Mouse (Mus musculus): ENCODE measurements around the gene Tbccd1. TPM values are rescaled to one million over a fixed set of nuclear protein-coding genes. Genes with fewer than 3 reads are reported as not detected.

Gene Tbccd1
- total RNA-seq, 4 experiments from 2014 or later = 7.3 to 8.4 (median 7.9) TPM

DNA sequence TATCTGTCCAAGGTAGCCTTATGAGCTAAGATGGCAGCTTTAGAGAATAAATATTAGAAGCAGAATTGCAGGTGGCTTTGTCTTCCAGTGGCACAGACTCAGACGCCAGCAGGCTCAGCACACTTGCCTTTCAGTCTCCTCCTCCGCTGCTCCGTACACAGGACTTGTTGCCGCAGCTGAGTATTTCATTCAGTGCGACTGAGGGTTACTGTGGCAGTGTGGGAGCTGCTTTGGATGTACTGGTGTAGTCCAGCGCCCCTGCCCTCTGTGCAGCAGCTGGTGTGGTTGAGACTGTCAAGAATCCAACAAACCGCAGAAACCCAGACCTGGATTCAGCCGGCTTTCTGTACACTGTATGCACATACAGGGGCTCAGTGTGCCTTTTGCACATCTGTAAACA, 14.9 kb upstream of the Tbccd1 start:
- no peak for DNase-seq (ENCODE audit: low spot score in 2 of 2)

DNA sequence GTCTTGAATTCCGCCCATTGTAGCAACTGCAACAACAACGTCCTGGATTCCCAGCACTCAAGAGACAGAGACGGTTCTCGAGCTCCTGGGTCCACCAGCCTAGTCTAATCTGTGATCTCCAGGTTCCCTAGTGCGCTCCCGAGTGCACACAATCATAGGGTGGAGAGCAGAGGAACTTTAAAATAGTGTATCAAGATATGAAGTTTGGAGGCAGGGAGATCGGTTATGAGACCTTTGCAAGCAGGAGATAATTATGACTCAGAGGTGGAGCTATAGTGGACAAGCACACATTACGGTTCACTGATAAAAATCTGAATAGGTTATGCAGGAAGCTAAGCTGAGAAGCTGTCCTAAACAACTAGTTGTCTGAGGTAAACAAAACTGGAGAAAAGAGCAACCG, 696 bp downstream of the Tbccd1 start:
- DNase-seq (ENCODE audit: low spot score in 2 of 2) = no peak

DNA sequence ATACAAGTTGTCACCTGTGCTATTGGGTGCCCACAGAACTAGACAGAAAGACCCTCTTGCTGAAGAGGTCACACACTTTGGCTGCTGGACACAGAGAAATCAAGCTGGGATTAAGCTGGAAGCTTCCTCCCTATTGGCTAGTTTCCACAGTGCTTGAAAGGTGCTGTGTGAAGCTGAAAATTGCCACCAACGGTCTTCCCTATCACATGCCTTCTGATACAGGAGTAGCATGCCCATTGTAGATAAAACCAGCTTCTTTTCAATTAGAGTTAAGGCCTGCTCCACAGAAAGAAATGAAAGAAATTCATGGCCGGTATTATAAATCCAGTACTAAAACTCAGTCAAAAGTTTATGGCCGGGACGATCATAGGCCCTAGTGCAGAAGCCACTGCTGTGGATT, 4.8 kb downstream of the Tbccd1 start:
- DNase-seq (ENCODE audit: low spot score in 2 of 2) = no peak

DNA sequence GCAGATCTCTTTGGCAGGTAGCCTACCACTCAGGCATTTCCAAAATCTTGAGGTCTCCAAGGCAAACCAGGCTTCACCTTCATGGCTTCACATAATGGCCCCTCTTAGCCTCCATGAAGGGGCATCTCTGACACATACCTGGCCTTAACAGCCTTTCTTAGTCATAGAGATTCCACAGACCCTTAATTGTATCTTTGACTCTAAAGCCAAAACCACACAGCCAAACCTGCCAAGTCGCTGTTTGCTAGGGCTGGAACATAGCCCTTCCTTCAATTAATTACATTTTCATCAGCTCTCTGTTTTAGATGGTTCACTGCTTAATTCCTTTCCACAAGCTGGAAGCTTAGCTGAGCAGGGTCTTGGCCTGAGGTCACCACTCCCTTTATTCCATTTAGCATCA, 9.1 kb downstream of the Tbccd1 start:
- no peak for DNase-seq (ENCODE audit: low spot score in 2 of 2)

DNA sequence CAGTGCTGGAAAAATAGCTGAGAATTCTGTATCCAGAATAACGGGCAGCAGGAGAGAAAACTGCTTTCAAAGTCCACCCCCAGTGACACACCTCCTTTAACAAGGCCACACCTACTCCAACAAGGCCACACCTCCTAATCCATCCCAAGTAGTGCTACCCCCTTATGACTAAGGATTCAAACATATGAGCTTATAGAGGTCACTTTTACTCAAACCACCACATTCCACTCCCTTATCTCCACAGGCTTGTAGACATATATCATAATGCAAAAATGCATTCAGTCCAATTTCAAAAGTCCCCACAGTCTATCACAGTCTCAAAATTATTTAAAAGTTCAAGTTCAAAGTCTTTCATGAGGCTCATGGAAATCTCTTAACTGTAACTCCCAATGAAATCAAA, 9.8 kb downstream of the Tbccd1 start:
- no peak for DNase-seq (ENCODE audit: low spot score in 2 of 2)

DNA sequence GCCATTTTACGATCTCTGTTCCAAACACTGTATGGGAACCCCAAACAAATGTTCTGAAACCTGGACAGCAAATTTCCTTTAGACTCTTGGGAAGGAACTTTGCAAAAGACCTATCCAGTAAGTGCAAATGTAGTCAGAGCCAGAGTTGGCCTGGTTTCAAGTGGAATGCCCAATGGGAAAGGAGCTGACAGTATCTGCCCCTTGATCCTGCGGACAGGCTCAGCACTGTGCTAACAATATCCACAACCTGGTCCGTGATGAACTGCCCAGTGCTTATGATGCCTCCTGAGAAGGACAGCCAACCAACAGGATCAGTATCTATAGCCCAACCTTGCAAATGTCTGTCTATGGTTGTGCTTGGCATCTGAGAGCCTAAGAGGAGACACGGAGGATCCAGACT, 12.0 kb downstream of the Tbccd1 start:
- DNase-seq (ENCODE audit: low spot score in 2 of 2) = no peak

DNA sequence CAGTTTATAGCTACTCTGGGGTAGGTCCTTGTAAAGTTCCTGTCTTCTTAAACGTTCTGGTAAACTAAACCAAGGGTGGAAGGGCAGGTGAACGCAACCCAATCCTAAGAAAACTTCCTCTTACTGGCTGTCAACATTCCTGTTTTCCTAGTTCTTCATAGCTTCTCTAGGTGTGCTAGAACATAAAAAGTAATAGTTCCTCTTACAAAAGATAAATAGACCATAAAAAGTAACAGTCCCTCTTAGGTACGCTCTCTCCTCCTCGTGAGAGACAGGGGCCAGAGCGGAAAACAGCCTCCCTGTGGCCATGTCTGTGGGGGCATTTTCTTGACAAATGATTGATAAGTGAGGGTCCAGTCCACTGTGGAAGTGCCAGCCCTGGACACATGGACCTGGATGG, 12.6 kb downstream of the Tbccd1 start:
- DNase-seq (ENCODE audit: low spot score in 2 of 2) = no peak

DNA sequence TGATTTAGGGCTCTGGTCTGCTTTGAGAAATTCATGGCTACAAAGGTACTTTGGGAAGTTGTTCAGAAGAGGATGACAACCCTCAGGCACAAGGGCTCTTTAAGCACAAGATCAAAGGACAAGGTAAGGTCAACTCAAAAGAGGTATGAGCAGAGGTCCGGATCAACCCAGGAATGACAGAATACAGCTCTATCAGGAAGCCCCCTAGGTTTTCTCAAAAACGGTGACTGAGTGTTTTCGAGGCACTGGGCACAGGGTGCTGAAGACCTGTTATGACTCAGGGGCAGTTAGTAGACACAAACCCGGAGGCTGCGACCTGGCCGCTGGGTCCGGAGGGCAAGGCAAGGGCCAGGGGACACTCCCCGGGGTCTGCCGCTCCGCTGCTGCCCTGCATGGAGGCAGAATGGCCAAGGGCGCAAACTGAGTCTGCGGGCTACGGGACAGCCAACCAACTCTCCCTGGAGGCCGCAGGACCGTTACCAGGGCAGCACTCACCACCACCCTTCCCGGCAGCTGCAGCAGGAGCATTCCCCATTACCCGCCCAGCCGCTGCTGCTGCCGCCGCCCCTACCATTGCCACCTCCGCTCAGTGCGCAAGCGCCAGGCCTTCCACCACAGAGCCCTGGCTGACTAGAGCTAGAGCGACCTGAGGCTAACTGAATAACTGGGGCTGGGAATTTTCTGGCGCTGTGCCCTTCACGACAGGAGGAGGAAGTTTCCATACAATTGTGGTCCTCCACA, 13.2 kb downstream of the Tbccd1 start:
- peak; percentile 31 to 48 for DNase-seq (ENCODE audit: low spot score in 2 of 2)

DNA sequence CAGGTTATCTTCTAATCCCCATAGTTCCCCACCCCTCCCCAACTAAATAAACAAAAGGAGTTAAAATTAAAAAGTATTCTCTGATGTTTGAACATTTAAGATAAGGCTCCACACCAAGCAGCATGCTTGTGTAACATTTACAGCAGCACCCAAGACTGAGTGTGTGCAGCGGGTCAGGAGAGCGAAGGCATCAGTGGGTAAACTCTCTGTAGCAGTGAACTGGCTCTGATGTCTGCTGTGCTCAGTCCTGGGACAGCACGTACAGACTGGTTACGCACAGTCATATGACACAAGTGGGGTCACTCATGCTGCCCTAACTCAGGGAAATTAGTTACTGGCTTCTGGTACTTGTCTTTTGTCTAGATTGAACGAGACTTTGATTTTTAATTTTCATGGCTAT, 14.6 kb downstream of the Tbccd1 start:
- DNase-seq (ENCODE audit: low spot score in 2 of 2) = no peak

DNA sequence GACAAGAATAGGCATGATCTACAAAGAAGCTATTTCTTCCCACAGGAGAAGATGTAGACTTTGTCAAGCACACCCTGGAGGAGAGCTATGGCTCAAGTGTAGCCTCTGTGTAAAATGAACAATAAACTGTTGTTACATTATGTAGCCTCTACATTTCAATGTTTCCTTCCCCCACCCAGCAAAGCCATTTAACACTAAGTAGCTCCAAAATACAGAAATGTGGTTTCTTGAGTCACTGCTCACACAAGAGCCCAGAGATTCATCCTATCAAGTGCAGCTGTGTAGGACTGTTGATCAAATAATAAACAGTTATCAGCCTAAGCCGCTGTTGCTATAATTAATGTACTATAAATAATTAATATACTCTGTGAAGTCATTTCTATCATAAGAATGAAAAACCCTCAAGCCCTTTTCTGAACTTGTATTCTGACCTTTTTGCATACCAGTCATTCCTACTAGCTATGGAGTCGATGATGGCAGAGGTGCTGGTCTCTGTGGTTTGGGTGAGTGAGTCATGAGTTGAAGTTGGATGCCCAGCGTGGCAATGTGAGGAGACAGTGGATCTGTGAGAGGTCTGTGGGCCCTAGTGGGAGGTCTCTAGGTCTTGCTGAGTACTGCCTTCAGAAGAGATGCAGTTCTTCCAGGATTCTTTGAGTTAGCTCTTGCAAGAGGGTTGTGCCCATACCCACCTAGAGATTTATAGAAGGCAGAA, 18.2 kb downstream of the Tbccd1 start:
- DNase-seq (ENCODE audit: low spot score in 2 of 2) = no peak

DNA sequence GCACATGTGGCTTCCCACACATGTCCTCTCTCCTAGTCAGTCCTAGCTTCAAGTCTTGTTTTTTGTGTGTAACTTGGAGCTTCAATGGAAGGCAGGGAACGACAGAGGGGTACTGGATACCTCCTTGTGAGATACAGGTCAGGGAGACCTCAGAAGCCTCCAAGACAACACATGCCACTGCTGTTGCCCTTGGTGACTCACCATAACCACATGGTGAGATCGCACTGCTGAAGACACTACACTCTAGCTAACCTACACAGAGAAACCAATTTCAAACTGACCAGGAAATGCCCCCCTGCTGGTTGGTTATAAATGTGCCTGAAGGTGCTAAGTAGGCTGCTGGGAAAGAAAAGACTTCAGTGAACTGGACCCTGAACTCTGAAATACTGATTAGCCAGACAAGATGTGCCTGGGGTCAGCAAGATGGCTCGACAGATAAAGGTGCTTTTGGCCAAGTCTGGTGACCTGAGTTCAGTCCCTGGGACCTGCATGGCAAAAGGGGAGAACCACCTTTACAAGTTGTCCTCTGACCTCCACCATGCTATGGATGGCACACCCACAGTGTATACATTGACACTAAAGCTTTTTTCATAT, 24.4 kb downstream of the Tbccd1 start:
- no peak for DNase-seq (ENCODE audit: low spot score in 2 of 2)

DNA sequence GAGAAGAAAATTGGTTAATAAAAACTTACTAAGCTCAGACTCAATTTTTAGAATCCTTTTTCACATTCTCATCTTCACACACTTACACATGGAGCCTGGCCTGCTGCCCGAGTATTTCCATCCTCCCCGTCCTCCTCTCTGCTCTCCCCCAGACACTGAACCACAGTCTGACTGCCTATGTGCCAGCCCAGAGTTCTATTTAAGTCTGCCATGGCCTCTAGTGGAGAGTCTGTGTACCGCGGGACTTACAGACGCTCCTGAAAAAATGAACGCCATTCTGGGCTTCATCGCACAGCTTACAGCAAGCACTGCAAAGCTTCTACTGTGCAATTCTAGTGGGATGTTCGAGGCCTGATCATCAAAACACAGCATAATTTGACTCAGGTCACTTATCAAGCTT, 36.7 kb downstream of the Tbccd1 start:
- DNase-seq (ENCODE audit: low spot score in 2 of 2) = no peak

DNA sequence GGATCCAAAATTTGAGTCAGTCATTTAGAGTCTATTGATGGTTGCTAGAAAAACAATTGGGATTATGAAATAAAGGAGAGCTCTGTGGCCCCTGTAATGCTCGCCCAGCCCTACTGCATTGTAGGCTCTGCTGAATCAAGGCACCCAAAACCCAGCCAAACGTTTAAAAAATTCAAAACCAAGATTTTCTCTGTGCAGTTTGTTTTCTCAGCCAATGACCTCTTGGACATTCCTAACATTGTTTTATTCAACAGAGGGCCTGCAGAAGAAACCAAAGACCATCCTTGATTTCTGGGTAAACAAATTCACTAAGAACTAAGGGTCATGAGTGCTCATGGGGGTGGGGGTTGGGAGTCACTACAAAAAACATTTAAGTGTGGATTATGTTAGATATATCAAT, 46.0 kb downstream of the Tbccd1 start, which contains the start of gene Crygs:
Gene Crygs (minus strand): TSS at position 101 of the 400 bp plus-strand sequence.
- no peak for DNase-seq (ENCODE audit: low spot score in 2 of 2)

DNA sequence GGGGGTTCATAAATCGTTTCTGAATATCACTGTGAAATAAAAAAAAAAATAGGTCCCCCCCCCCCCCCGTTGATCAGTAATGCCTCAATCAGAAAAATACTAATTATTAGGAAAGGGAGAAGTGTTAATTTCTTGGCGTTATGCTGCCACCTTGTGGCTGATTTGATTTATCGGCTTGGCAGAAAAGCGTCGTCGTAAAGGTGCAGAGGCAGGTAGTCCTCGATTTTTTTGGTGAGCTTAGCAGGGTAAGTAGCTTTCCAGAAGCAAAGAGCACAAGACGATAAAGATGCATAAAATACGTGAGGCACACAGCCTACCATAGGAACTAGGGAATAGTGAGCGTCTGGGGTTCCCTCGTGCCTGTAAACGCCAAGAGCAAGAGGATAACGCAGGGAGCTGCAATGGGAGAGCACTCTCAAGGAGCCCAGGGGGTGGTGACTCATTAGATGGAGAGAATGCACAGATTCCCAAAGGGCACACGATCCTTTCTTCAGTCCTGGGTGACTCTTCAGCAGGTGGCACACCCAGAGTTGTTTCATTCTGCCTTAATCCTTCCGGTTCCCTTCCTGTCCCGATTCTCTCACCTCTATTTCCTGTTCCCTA, 49.9 kb downstream of the Tbccd1 start:
- peak in 1 of 2 experiments; percentile 6 for DNase-seq (ENCODE audit: low spot score in 2 of 2)

DNA sequence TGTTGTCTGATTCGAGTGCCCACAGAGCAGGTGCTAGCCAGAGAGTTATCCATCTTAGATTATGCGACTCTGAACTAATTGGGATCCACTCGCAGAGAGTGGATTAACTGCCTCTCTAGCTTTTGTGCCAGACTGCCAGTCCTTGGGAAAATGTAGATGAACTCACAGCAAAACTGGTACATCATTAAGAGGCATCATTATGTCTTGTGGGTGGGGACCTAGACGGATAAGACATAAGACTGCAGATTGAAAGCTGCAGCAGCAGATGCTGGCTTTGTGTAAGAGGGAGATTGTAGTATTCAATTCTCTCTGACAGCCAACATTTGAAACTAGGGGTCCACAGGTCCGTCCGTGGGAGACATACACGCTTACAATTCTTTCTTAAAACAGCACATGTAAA, 54.7 kb downstream of the Tbccd1 start:
- no peak for DNase-seq (ENCODE audit: low spot score in 2 of 2)

DNA sequence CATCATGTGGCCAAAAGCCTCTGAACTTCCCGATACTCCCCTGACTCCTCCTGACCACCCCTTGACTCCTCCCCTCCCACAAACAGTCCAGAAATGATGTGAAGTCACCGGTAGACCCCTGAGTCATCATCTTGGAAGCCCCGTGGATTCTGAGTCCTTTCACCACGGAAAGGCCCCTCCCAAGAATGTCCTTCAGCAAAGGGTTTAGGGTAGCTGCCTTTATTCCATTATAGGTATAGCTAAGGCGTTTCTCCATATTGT, 56.7 kb downstream of the Tbccd1 start:
- no peak for DNase-seq (ENCODE audit: low spot score in 2 of 2)

DNA sequence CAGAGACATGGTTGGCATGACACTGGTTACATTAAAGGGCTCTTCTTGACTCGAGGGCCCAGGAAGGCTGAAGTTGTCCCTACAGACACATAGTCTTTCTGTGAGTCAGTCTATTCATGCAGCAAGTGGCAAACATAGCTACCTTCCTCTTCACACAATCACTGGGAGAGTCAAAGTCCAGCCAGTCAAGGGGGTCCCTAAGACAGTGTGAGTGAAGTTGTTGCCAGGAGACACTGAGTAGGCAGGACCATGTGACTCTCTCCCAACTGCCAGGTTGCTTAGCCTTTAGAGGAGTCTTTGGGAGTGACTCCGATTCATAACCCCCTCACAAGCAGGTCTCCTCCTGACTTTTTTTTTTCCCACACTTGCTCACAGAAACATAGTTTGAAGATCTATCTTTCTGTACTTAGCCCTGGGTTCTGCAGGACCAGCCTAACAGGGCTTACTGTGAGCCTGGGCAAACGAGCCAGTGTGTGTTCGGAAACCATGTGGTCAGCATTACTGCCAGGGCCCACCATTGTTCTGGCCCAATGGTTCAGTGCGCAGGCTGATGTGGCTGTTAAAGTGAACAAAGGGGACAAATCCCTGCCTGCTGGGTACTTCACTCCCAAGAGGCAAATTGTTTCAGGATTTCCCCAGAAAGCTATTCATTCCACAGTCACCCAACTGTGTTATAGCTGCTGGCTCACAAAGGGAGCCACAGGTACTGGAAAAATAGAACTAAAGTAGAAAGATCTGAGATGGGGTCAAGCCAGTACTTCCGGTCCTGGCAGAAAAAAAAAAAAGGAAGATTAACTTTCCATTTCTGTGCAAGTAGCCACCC, 57.2 kb downstream of the Tbccd1 start:
- DNase-seq (ENCODE audit: low spot score in 2 of 2) = no peak

DNA sequence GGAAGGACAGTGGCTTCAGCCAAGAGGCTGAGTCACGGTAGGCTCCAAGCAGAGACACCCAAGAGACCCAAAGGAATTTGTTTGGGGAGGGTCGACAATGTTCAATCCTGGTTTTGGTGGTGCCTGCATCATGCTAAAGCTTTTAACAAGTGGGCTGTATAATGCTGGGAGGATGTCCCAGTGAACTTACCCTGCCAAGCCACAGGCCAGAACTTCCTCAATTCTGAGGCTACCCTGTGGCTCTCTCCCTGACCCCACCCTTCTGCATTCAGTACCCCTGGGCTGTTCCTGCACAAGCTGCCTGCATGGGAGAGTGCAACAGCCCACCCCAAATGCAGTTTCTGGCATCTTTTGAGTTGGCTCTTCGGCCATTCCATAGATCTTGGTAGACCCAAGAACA, 58.9 kb downstream of the Tbccd1 start:
- DNase-seq (ENCODE audit: low spot score in 2 of 2) = no peak

DNA sequence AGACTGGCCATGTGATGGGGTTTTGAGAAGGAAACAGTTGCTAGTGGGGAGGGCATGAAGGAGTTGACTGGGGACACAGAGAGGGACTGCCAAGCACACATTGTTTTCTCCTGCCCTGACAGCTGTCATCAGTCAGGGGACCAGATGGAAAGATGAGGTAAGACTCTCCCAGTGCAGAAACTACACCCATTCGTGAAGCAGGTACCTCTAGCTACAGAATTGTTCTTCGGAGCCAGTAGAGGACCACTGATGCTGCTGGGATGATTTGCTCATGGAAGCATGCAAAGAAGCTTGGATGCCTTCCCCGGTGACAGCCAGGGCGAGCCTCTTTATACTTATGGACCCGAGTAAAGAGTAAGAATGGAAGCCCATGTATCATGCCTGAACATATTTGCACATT, 59.9 kb downstream of the Tbccd1 start:
- no peak for DNase-seq (ENCODE audit: low spot score in 2 of 2)

DNA sequence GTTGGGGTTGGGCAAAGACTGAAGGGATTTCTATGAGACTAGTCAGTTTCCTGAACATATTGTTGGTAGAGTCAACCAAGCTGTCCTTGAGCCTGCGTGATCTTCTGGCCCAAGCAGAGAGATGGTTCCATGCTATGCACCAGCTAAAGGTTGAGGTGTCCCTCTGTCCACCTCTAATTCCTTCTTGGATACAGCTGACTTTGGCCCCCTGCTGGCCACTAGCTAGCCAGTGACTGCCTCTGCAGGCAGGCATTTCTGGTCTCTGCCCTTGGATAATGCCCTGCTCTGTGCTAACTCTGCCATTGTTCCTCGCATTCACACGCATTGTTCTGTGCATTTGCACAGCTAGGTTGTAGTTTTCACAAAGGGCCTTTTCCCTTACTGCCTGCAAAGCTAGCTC, 62.0 kb downstream of the Tbccd1 start:
- no peak for DNase-seq (ENCODE audit: low spot score in 2 of 2)

DNA sequence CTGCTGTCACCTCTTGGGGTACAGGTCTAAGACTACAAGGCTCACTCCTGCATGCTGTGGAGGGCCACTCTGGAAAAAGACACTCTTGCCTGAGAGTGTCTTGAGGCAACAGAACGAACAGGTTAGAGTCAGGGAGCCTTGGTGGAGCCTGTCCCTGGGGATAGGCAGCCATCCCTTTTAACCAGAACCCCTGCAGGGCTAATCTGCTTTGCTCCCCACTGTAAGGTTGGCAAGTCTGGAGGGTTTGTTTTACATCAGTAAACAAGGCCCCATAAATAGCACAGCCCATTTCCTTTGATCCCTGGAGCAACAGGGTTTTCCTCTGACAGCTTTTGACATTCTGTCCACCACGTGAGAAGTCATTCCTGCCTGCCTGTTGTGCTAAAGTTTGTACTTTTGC, 66.2 kb downstream of the Tbccd1 start:
- no peak for DNase-seq (ENCODE audit: low spot score in 2 of 2)

DNA sequence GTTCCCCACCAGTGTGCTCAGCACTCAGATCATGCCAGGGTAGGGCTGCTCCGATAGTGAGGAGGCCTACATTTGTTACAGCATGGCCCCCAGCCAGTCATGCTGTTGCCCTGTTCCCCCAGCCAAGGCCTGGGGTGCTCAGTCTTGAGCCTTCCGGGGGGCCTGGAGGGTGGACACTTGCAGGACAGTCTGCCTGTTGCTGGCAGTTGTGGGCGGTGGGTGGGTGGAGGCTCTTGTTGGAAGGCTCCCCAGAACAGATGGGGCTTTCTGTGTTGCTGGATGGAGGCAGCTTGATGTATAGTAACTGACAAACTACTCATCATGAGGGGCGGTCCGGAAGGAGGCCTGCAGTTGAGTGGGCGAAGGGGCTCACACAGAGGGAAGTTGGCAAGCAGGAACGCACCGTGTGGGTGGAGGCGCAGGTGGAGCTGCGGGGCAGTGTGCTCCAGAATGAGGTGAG, 67.5 kb downstream of the Tbccd1 start:
- no peak for DNase-seq (ENCODE audit: low spot score in 2 of 2)
